Mouse (Mus musculus): ENCODE data around the gene Olfr243. TPM values are rescaled to one million over a fixed set of nuclear protein-coding genes. Genes with fewer than 3 reads are reported as not detected.
"Not testable (repeated sequence)": the region's sequence is repeated elsewhere in the genome, so short reads cannot be mapped to it uniquely, and the experiment has no call there.

Gene Olfr243
- polyA plus RNA-seq, 1 experiment from 2014 or later: not detected

GRCm38 (mm10) chr7:103762212-103762611, 47.7 kb downstream of the Olfr243 start:
- ATAC-seq (ENCODE audit: low FRiP score); H3K27ac ChIP-seq (ENCODE audit: low read depth, low read length); H3K4me1 ChIP-seq (replicated peaks; ENCODE audit: control insufficient read depth, insufficient read depth, low read length); H3K9me3 ChIP-seq (ENCODE audit: control insufficient read depth, low read length); H3K4me3 ChIP-seq (ENCODE audit: low read depth, low read length); H3K4me2 ChIP-seq (replicated peaks; ENCODE audit: low read depth, low read length); H3K36me3 ChIP-seq (ENCODE audit: control insufficient read depth, insufficient read depth, low read length); H3K9ac ChIP-seq (ENCODE audit: low read depth, low read length); H3K27me3 ChIP-seq (ENCODE audit: control insufficient read depth, insufficient read depth, low read length); DNase-seq (ENCODE audit: low spot score): not testable (repeated sequence)
- WGBS: 88% methylated on average over 6 of the region's 6 CpGs

DNA sequence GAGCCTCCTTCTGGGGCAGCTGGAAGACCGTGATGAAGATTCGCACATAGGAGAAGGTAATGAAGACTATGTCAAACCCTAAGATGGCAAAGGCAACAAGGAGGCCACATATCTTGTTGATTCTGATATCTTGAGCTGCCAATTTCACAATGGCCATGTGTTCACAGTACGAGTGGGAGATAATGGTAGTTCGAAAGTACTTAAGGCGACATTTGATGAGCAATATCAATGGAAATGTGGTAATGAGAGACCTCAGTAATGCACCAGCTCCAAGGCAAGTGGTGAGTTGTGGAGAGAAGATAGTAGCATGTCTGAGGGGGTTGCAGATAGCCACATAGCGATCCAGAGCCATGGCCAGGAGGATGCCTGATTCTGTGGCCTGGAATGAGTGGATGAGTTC, 53.2 kb downstream of the Olfr243 start:
- not testable (repeated sequence) for H3K4me2 ChIP-seq (replicated peaks; ENCODE audit: low read depth, low read length); H3K36me3 ChIP-seq (ENCODE audit: control insufficient read depth, insufficient read depth, low read length); H3K9ac ChIP-seq (ENCODE audit: low read depth, low read length); ATAC-seq (ENCODE audit: low FRiP score); H3K27ac ChIP-seq (ENCODE audit: low read depth, low read length); DNase-seq (ENCODE audit: low spot score); H3K4me3 ChIP-seq (ENCODE audit: low read depth, low read length); H3K9me3 ChIP-seq (ENCODE audit: control insufficient read depth, low read length); H3K27me3 ChIP-seq (ENCODE audit: control insufficient read depth, insufficient read depth, low read length); H3K4me1 ChIP-seq (replicated peaks; ENCODE audit: control insufficient read depth, insufficient read depth, low read length)
- 97% methylated on average over 4 of the region's 6 CpGs for WGBS

Other genes with a start within 250 kb of the Olfr243 start
- not detected in 2 replicates for gene Olfr608, start 244.8 kb upstream of the Olfr243 start, polyA plus RNA-seq (2014; fragmentation: Nextera tagmentation; extraction: Ambion mirVana)
- gene Olfr609, start 216.6 kb upstream of the Olfr243 start, polyA plus RNA-seq (2014; fragmentation: Nextera tagmentation; extraction: Ambion mirVana): not detected in 2 replicates
- not detected in 2 replicates for gene Olfr610, start 202.5 kb upstream of the Olfr243 start, polyA plus RNA-seq (2014; fragmentation: Nextera tagmentation; extraction: Ambion mirVana)
- not detected in 2 replicates for gene Olfr611, start 193.8 kb upstream of the Olfr243 start, polyA plus RNA-seq (2014; fragmentation: Nextera tagmentation; extraction: Ambion mirVana)
- gene Olfr612, start 172.0 kb upstream of the Olfr243 start, polyA plus RNA-seq (2014; fragmentation: Nextera tagmentation; extraction: Ambion mirVana): not detected in 2 replicates
- not detected in 2 replicates for gene Olfr613, start 166.6 kb upstream of the Olfr243 start, polyA plus RNA-seq (2014; fragmentation: Nextera tagmentation; extraction: Ambion mirVana)
- not detected in 2 replicates for gene Olfr615, start 158.6 kb upstream of the Olfr243 start, polyA plus RNA-seq (2014; fragmentation: Nextera tagmentation; extraction: Ambion mirVana)
- not detected in 2 replicates for gene Olfr616, start 145.5 kb upstream of the Olfr243 start, polyA plus RNA-seq (2014; fragmentation: Nextera tagmentation; extraction: Ambion mirVana)
- 0.29 TPM in 1 of 2 replicates, not detected in the other for gene Olfr617, start 141.6 kb upstream of the Olfr243 start, polyA plus RNA-seq (2014; fragmentation: Nextera tagmentation; extraction: Ambion mirVana)
- 0.09 TPM in 1 of 2 replicates, not detected in the other for gene Olfr618, start 124.6 kb upstream of the Olfr243 start, polyA plus RNA-seq (2014; fragmentation: Nextera tagmentation; extraction: Ambion mirVana)
- not detected in 2 replicates for gene Olfr619, start 114.1 kb upstream of the Olfr243 start, polyA plus RNA-seq (2014; fragmentation: Nextera tagmentation; extraction: Ambion mirVana)
- gene Olfr620, start 102.1 kb upstream of the Olfr243 start, polyA plus RNA-seq (2014; fragmentation: Nextera tagmentation; extraction: Ambion mirVana): not detected in 2 replicates
- gene Olfr622, start 72.0 kb upstream of the Olfr243 start, polyA plus RNA-seq (2014; fragmentation: Nextera tagmentation; extraction: Ambion mirVana): not detected in 2 replicates
- gene Olfr623, start 51.0 kb upstream of the Olfr243 start, polyA plus RNA-seq (2014; fragmentation: Nextera tagmentation; extraction: Ambion mirVana): not detected in 2 replicates
- 0.03 and 0.04 TPM in 2 replicates for gene Olfr624, start 43.5 kb upstream of the Olfr243 start, polyA plus RNA-seq (2014; fragmentation: Nextera tagmentation; extraction: Ambion mirVana)
- gene Olfr625-ps1, start 32.0 kb upstream of the Olfr243 start, polyA plus RNA-seq (2014; fragmentation: Nextera tagmentation; extraction: Ambion mirVana): not detected in 2 replicates
- gene Olfr628, start 15.7 kb downstream of the Olfr243 start, polyA plus RNA-seq (2014; fragmentation: Nextera tagmentation; extraction: Ambion mirVana): not detected in 2 replicates
- gene Olfr629, start 30.3 kb downstream of the Olfr243 start, polyA plus RNA-seq (2014; fragmentation: Nextera tagmentation; extraction: Ambion mirVana): not detected in 2 replicates
- not detected in 2 replicates for gene Olfr630, start 42.7 kb downstream of the Olfr243 start, polyA plus RNA-seq (2014; fragmentation: Nextera tagmentation; extraction: Ambion mirVana)
- not detected in 2 replicates for gene Olfr69, start 56.9 kb downstream of the Olfr243 start, polyA plus RNA-seq (2014; fragmentation: Nextera tagmentation; extraction: Ambion mirVana)
- gene Olfr68, start 65.0 kb downstream of the Olfr243 start, polyA plus RNA-seq (2014; fragmentation: Nextera tagmentation; extraction: Ambion mirVana): not detected in 2 replicates
- gene Olfr67, start 77.2 kb downstream of the Olfr243 start, polyA plus RNA-seq (2014; fragmentation: Nextera tagmentation; extraction: Ambion mirVana): not detected in 2 replicates
- 658 and 732 TPM in 2 replicates for gene Hbb-bt, start 99.3 kb downstream of the Olfr243 start, polyA plus RNA-seq (2014; fragmentation: Nextera tagmentation; extraction: Ambion mirVana)
- gene Hbb-bs, start 113.4 kb downstream of the Olfr243 start, polyA plus RNA-seq (2014; fragmentation: Nextera tagmentation; extraction: Ambion mirVana): 266 and 269 TPM in 2 replicates
- gene Hbb-bh2, start 125.8 kb downstream of the Olfr243 start, polyA plus RNA-seq (2014; fragmentation: Nextera tagmentation; extraction: Ambion mirVana): not detected in 2 replicates
- 2,447 and 2,531 TPM in 2 replicates for gene Hbb-bh1, start 128.5 kb downstream of the Olfr243 start, polyA plus RNA-seq (2014; fragmentation: Nextera tagmentation; extraction: Ambion mirVana)
- gene Hbb-y, start 138.5 kb downstream of the Olfr243 start, polyA plus RNA-seq (2014; fragmentation: Nextera tagmentation; extraction: Ambion mirVana): 10,698 and 10,834 TPM in 2 replicates
- not detected in 2 replicates for gene Olfr66, start 171.6 kb downstream of the Olfr243 start, polyA plus RNA-seq (2014; fragmentation: Nextera tagmentation; extraction: Ambion mirVana)
- gene Olfr64, start 179.8 kb downstream of the Olfr243 start, polyA plus RNA-seq (2014; fragmentation: Nextera tagmentation; extraction: Ambion mirVana): not detected in 2 replicates
- not detected in 2 replicates for gene Olfr65, start 188.8 kb downstream of the Olfr243 start, polyA plus RNA-seq (2014; fragmentation: Nextera tagmentation; extraction: Ambion mirVana)
- not detected in 2 replicates for gene Olfr631, start 214.2 kb downstream of the Olfr243 start, polyA plus RNA-seq (2014; fragmentation: Nextera tagmentation; extraction: Ambion mirVana)
- gene Olfr632, start 219.7 kb downstream of the Olfr243 start, polyA plus RNA-seq (2014; fragmentation: Nextera tagmentation; extraction: Ambion mirVana): 0.13 TPM in 1 of 2 replicates, not detected in the other
- gene Olfr633, start 229.8 kb downstream of the Olfr243 start, polyA plus RNA-seq (2014; fragmentation: Nextera tagmentation; extraction: Ambion mirVana): not detected in 2 replicates